Mouse (Mus musculus) ES-CJ7 (cell line): ENCODE measurements around the gene Calcoco2.
"Not testable (repeated sequence)": the region's sequence is repeated elsewhere in the genome, so short reads cannot be mapped to it uniquely, and the experiment has no call there.

ENCODE experiments used
- DNase-seq: peaks from one replicate; pipeline ENCODE4 v3.0.0; 2011; ENCODE audit warnings: low read depth, low spot score

Gene Calcoco2

DNA sequence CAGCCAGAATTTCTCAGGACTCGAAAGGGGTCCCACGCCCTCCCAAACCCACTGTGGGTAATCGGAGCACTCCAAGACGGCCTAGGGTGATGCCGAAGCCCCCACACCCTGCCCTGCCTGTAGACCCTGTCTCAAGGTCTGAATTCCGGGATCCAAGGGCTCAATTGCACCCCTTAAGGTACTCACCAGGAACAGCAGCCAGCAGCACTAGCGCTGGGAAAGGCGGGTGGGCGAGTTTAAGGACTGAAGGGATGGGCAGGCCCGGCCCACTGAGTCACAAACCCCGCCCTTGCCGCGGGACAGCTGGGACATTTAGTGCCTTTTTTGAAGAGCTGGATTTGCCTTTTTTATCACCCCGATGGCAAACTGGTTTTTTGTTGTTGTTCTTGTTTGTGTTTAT is at the start of gene Calcoco2:
TSS of gene Calcoco2 (minus strand) at position 214 of the 400 bp plus-strand sequence.
- DNase-seq = peak; percentile 97

DNA sequence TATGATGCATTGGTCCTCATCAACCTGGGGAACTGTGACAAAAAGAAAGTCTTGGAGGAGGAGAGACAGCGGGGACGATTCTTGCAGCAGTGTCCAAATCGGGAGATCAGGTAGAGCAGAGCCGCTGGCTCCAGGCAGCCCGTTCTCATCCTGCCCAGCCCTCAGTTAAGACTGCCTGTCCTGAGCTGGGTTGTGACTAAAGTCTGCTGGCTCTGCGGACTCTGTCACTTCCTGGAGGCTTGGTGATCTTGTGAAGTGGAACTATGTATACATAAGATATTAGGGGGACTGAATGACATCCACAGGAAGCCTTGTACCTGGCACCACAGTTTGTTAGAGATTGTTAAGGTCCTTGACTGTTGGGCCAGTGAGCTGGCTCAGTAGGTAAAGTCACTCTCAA is 35.7 kb upstream of the Calcoco2 start:
- DNase-seq = no peak

DNA sequence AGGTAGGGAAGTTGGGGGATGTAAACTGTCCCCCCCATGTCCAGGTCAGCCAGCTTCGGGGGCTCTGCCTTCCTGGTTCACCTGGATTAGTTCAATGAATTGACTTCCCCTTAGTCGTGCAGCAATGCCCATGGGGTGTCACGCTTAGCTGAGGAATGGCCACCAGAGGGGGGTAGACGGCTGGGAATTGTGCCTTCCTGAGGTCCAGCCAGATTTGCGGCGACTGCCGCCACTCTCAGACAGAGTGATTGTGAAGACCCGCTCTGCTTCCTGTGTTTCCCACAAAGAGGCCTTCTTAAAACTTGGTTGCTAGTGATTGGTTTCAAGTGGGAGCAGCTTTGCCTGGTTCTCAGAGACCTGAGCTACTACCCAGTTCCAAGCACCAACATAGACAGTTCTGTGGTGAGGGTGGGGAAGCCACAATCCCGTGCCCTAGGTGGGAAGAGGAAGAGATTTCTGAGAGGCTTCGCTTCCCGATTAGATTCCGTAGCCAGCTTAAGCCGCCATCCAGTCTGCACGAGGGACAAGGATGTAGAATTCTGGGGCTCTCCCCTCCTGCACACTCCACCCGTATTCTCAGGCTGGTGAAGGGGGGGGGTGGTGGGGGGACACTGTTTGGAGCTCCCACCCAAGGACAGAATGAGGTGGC is 34.0 kb upstream of the Calcoco2 start:
- DNase-seq = peak; percentile 83

DNA sequence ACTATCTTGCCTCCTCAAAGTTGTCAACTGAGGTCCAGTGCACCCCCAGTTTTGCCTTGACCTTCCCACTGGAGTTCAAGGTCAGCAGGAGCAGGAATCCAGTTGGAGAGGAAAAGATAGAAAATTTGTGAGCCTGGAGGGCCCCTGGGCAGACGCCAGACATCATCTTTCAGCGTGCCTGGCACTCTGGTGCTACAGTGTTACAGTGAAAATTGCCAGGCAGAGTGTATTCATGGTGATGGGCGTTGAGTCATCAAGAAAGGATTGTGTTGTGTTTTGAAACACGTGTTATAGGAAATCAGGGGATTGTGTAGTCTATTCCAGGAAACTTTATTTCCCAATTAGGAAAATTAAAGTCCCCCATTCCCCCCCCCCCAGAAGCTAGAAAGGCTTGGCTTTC is 32.0 kb upstream of the Calcoco2 start:
- DNase-seq = no peak

DNA sequence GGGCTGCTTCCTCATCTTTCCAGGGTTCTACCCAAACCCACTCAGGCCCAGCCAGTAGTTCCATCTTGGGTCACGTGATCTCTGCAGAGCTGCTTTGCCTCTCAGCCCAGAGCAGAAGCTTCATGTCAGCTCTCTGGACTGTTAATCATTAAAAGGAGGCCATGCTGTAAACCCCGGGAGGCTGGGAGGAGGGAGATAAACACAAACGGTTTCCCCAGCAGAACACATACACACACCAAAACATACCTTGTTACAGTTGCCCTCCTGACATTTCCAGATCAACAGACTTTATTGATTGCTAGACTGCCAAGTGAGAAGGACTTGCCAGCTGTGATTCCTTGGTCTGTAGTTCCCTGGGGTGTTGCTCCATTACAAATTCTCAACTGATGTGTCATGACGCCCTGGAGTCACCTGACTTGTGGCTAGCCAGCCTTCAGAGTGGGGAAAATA is 29.0 kb upstream of the Calcoco2 start:
- DNase-seq = no peak

DNA sequence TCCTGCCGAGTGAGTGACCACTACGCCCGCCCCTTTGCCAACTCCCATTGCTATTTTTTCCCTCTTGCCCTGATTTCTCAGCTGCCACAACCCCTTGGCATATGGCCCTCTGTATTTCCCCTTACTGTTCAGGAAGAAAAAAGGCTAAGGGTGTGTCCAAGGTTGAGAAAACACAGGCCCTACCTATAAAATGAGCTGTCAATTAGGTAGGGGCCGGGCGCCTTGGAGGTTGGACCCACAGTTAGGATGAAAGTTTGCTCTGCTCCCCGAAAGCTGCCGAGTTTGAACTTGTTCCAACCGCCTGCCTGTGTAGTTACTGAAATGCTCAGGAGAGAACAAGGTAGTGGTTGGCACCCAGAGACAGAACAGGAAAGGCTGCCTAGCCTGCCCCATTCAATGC is 24.1 kb upstream of the Calcoco2 start:
- DNase-seq = no peak

DNA sequence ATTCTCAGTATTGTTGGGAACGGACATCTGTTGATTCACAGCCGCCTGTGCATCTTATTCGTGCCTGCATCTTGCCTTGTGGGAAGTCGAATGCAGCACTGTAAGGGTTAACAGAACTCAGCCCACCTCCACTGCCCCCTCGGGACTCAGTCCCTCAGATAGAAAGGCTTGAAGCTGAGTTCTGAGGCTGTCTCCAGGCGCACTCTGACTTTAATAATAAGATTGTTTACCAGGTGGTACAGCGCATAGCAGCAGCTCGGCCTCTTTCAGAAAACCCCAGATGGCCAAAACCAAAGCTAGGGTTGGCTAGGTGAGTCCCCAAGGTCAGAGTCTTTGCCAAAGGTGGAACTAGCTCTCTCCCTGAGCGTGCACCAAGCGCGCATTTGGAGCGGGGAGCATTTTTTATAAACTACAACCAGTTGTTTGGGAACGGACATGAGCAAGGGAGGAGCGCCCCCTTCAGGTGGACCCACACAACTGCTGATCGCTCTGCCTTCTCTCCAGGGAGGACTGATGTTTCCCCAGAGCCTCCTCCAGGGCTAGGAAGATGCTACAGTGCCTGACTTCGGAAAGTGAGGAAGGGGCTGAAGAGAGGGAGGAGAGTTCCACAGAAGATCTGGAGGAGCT is 21.6 kb upstream of the Calcoco2 start, which contains the start of gene Ttll6:
TSS of gene Ttll6 (plus strand) at position 548 of the 627 bp plus-strand sequence.
- peak; percentile 94 for DNase-seq

DNA sequence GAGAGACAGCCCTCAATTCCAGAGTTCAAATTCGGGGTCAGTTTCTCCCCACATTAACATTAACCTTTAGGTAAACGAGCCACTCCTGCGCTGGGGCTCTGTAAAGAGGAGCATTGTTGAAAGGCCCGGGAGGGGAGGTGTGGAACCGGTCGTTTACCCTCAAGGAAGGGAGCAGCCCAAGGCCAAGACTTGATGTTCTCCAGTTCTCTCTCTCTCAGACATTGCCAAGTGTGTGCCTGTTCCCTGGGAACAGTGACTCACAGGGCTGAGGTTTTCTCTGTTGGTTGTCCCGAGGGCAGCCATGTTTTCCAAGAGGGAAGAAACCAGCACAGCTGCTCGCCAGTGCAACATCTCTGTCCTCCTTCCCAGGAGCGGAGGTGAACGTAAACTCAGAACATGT is 18.8 kb upstream of the Calcoco2 start:
- DNase-seq = peak; percentile 84

DNA sequence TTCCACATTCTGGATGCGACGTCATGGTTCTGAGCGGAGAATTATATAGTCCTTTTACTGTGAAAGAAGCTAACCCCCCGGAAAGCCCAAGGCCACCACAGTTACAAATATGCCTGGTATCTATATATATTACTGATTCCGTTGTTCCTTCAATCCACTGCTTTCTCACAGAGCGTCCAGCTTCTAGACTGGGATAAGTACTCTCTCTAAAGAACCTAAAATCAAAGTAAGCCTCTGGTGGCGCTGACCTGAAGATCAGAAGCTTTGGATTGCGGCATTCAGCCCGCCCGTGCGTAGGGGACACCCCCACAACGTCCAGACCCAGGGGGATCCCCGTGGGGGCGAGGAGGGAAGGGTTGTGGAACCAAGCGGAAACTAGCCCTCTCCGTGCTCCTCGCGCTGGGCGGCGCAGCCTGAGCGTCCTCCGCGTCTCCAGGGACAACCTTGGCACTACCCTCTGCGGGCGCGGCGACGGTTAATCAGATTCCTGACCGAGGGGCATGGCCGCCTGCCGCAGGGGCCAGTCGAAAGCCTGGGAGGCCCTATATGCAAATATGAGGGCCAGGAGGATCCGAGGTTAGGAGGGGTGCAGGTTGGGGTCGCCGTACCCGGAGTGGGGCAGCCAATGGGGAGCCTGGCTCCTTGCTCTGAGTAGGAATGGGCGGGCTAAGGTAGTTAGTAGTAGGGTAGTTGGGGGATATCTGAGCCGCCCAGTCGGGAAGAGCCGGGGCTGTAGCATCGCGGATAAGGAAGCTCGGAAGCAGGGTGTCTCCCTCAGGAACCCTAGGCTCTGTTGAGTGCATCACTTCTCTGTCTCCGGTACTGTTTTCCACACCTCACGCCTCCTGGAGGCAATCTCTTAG is 12.5 kb upstream of the Calcoco2 start:
- DNase-seq = peak; percentile 80

DNA sequence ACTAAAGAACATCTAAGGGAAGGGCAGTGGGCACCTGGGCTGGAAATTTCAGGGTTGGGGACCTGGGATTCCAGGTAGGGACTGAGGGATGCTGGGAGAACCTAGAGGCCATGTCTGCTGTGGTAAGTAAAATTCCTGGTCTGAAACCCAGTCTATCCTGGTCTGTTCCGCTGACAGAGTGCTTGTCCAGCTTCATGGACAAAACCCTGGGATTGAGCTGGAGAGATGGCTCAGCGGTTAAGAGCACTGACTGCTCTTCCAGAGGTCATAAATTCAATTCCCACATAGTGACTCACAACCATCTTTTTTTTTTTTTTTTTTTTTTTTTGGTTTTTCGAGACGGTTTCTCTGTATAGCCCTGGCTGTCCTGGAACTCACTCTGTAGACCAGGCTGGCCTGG is 11.0 kb upstream of the Calcoco2 start:
- not testable (repeated sequence) for DNase-seq

DNA sequence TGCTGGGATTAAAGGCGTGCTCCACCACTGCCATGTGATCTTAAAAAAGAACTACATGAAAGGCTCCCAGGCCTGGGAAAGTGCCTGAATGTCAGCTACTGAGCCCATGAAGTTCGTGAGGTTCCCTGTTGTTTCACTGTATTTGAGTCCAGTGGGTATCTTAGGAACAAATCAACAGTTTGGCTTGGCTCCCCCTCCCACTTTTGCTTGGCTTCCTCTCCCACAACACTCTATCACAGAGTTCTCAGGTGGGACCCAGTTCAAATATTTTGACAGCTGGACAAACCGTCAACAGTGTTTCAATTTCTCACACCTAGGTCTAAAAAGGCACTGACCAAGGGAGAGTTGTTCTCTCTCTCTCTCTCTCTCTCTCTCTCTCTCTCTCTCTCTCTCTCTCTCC is 7.6 kb upstream of the Calcoco2 start:
- DNase-seq = no peak

DNA sequence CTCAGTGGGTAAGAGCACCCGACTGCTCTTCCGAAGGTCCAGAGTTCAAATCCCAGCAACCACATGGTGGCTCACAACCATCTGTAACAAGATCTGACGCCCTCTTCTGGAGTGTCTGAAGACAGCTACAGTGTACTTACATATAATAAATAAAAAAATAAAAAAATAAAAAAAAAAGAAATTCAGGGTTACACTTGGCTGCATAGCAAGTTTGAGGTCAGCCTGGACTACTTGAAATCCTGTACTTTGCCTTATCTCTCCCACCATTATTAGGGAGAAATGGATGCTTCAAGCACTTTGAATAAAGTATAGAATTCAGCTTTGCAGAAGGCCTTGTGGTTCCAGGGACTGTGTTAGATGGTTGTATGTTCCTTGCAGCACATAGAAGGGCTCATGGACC is 5.2 kb upstream of the Calcoco2 start:
- not testable (repeated sequence) for DNase-seq

DNA sequence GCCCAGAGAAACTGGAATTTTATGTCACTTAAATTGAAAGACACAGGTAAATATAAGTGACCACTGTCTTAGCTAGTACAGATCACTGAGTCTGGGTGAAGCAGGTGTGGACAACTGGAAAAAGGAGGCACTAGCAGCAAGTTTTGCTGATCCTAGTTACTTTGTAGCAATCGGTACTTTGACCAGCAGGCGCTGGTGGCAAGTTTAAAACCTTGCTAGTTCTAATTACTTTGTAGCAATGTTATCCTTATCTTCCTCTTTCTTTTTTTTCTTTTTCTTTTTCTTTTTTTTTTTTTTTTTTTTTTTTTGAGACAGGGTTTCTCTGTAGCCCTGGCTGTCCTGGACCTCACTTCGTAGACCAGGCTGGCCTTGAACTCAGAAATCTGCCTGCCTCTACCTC is 4.4 kb upstream of the Calcoco2 start:
- DNase-seq = no peak

DNA sequence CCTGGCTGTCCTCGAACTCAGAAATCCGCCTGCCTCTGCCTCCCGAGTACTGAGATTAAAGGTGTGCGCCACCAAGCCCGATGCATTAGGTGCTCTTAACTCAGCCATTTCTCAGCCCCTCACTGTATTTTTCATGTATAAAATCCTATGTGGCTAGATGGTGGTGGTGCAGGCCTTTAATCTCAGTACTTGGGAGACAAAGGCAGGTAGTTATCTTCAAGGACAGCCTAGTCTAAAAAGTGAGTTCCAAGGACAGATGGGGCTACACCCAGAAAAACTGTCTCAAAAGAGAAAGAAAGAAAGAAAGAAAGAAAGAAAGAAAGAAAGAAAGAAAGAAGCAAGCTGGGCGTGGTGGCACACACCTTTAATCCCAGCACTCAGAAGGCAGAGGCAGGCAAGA is 3.7 kb upstream of the Calcoco2 start:
- DNase-seq = peak; percentile 64

DNA sequence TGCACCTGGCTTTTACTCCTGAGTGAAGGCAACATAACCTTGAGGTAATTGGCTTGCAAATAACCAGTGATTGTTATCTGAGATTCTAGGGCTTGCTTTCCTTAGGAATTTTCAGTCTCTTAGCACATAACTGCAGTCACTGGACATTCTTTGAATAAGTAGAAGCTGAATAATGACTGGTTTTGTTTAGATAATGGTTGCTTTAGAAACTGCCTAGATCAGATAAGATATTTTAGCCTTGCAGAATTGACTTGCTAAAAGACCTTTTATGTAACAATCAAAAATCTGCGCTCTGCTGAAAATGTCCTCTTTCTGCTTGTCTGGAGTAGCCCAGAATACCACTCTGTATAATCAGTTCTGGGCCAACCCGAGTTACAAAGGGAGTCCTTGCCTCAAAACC is 2.3 kb upstream of the Calcoco2 start:
- DNase-seq = peak; percentile 77

DNA sequence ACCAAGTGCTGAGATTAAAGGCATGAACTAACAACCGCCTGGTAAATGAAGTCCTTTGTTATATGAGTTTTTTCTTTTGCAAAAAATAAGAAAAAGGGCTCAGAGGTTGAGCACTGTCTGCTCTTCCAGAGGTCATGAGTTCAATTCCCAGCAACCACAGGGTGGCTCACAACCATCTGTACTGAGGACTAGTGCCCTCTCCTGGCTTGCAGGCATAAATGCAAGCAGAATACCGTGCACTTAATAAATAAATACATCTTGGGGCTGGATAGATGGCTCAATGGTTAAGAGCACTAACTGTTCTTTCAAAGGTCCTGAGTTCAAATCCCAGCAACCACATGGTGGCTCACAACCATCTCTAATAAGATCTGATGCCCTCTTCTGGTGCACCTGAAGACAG is 814 bp downstream of the Calcoco2 start:
- peak; percentile 70 for DNase-seq

DNA sequence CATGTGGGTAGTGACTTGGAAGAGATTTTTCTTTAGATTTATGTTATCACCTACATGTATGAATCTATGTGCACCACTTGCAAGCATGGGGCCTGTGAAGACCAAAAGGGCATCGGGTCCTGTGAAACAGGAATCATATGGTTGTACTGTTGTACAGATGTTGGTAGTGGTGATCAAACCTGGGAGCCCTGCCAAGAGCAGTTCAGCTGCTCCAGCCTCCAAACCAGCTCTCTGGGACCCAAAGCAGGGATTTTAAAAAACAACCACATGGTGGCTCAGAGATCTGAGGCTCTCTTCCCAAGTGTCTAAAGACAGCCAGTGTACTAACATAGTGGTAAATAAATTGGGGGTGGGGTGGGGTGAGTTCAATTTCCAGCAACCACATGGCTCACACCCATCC is 3.4 kb downstream of the Calcoco2 start:
- no peak for DNase-seq

DNA sequence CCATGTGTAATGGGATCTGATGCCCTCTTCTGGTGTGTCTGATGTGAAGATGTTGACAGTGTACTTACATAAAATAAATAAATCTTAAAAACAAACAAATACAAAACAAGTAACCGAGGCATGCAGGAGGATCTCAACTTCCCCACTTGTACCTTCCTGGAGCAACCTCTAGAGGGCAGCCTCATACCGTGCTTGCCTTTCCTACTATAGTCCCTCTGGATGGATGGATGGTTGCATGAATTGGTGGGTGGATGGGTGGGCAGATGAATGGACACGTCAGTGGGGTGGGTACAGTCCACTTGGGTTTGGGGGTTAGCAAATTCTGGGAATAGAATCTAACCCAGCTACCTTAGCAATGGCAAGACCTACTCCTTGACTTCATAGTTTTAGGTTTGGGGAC is 18.4 kb downstream of the Calcoco2 start:
- DNase-seq = peak; percentile 70

DNA sequence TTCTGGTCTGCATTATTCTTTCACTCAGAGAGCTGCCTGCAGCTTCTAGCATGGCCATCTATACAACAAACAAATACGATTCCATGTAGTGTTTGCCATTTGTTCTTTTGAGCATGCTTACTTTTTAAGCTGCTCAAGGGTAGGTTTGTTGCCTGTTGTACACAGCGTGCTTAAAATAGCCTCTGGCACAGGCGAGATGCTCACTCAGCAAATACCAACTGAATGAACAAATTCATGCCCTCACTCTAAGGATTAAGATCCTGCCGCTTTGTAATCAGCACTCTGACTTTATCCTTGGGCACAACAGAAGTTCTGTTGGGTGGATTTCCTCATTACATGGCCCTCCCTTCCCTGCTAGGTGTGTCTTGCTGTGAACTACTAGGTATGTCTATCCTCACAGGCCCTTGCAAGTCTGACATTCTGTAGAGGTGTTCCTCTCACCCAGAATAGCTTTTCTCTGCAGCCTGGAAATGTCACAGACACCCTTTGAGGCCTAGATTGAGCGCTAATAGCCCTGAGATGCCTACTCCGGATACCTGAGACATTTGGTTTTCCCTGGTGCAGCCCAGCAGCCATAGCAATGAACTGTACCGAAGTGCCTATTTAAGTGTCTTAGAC is 19.0 kb downstream of the Calcoco2 start:
- DNase-seq = no peak

DNA sequence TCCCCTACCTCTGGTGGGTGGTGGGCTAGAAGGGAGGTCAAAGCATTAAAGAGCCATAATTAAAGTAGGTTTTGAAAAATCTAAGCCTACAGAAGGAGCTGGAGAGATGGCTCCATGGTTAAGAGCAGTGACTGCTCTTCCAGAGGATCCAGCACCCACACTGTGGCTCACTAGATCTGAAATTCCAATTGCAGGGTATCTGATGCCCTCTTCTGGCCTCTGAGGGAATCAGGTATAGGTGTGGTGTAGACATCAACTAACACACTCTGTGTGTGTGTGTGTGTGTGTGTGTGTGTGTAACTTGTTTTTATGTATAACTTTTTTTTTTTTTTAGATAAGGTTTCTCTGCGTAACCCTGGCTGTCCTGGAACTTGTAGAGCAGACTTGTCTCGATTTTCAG is 20.7 kb downstream of the Calcoco2 start:
- DNase-seq = peak; percentile 69

DNA sequence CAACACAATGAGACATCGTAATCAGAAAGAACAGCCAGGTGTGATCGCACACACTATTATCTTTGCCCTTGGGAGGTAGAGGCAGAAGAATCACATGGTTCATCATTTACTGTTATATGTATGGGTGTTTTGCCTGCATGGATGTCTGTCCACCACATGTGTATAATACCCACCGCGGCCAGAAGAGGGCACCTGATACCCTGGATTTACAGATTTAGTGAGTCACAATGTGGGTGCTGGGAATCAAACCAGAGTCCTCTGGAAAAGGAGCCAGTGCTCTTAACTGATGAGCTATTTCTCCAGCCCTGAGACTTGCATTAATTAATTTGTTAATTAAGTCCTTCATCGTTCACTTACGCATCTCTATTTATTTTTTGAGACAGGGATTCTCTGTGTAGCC is 23.8 kb downstream of the Calcoco2 start:
- DNase-seq = peak; percentile 66

DNA sequence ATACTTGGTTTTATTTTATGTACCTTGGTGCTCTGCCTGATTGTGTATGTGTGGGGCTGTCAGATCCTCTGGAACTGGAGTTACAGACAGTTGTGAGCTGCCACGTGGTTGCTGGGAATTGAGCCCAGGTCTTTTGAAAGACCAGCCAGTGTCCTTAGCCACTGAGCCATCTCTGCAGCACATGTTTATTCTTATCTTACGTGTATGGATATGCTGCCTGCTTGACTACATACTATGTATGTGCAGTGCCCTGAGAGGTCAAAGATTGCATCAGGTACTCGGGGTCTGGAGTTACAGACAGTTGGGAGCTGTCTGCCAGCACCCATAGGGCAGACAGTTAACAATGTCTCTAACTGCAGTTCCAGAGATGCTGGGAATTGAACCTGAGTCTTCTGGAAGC is 29.1 kb downstream of the Calcoco2 start:
- DNase-seq = no peak
